Mouse (Mus musculus): ENCODE measurements around the gene Gnai3. TPM values are rescaled to one million over a fixed set of nuclear protein-coding genes. Genes with fewer than 3 reads are reported as not detected.

Gene Gnai3
- 217 and 240 TPM in 2 replicates for polyA plus RNA-seq (2014; fragmentation: Nextera tagmentation; extraction: Ambion mirVana)

GRCm38 (mm10) chr3:108145534-108146445 is at the start of gene Gnai3:
TSS of gene Gnai3 (minus strand) at chr3:108146146.
- ATAC-seq (ENCODE audit: low FRiP score) = peak; percentile 96
- under 1% methylated on average over 63 of the region's 63 CpGs for WGBS

GRCm38 (mm10) chr3:108195287-108195686 is 49.3 kb upstream of the Gnai3 start:
- Histone ChIP-seq H3K9ac (ENCODE audit: low read length) (no peak overlapping the region), H3K9me3 (ENCODE audit: control insufficient read depth, low read length) (no peaks in the 10 kb centered on the region), H3K4me3 (ENCODE audit: low read depth, low read length) (no peak overlapping the region), H3K4me2 (no peak overlapping the region), H3K27ac (ENCODE audit: low read depth, low read length) (no peak overlapping the region), H3K36me3 (ENCODE audit: control insufficient read depth, insufficient read depth, low read length) (no peaks in the 10 kb centered on the region), H3K27me3 (ENCODE audit: control insufficient read depth, insufficient read depth, low read length) (no peaks in the 10 kb centered on the region), H3K4me1 (ENCODE audit: control insufficient read depth, insufficient read depth, low read length) (peaks cover 11% of the 10 kb centered on the region)
- 94% methylated on average over 4 of the region's 4 CpGs for WGBS
- ATAC-seq (ENCODE audit: low FRiP score) (no peak), DNase-seq (ENCODE audit: low spot score, missing footprints) (no peak)

More at GRCm38 (mm10) chr3:108145534-108146445, at the start of gene Gnai3:
- peak within 1 kb of the TSS; percentile 88 for H3K9ac ChIP-seq (ENCODE audit: low read length)
- H3K4me3 ChIP-seq (ENCODE audit: low read depth, low read length) = peak within 1 kb of the TSS; percentile 86
- no peaks in the 10 kb centered on the region for H3K27me3 ChIP-seq (ENCODE audit: control insufficient read depth, insufficient read depth, low read length)
- no peaks in the 10 kb centered on the region for H3K9me3 ChIP-seq (ENCODE audit: control insufficient read depth, low read length)
- peak within 1 kb of the TSS; percentile 72 for H3K4me2 ChIP-seq
- peak within 1 kb of the TSS; percentile 70 for H3K27ac ChIP-seq (ENCODE audit: low read depth, low read length)
- H3K36me3 ChIP-seq (ENCODE audit: control insufficient read depth, insufficient read depth, low read length) = no peaks in the 10 kb centered on the region
- peaks cover 12% of the 10 kb centered on the region for H3K4me1 ChIP-seq (ENCODE audit: control insufficient read depth, insufficient read depth, low read length)
- peak; percentile 99 for DNase-seq (ENCODE audit: low spot score, missing footprints)

GRCm38 (mm10) chr3:108193686-108194085 is 47.7 kb upstream of the Gnai3 start:
- Histone ChIP-seq H3K9ac (ENCODE audit: low read length) (no peak overlapping the region), H3K27ac (ENCODE audit: low read depth, low read length) (no peak overlapping the region), H3K9me3 (ENCODE audit: control insufficient read depth, low read length) (no peaks in the 10 kb centered on the region), H3K27me3 (ENCODE audit: control insufficient read depth, insufficient read depth, low read length) (no peaks in the 10 kb centered on the region), H3K36me3 (ENCODE audit: control insufficient read depth, insufficient read depth, low read length) (no peaks in the 10 kb centered on the region), H3K4me2 (no peak overlapping the region), H3K4me1 (ENCODE audit: control insufficient read depth, insufficient read depth, low read length) (peaks cover 7% of the 10 kb centered on the region; the same call in 1 of the 2 replicates), H3K4me3 (ENCODE audit: low read depth, low read length) (no peak overlapping the region)
- no peak for ATAC-seq (ENCODE audit: low FRiP score)
- DNase-seq (ENCODE audit: low spot score, missing footprints) = no peak
- WGBS = 84% methylated on average over 4 of the region's 4 CpGs

GRCm38 (mm10) chr3:108189897-108190296 is 44.0 kb upstream of the Gnai3 start:
- no peak overlapping the region for H3K4me2 ChIP-seq

GRCm38 (mm10) chr3:108188716-108189490 is 43.0 kb upstream of the Gnai3 start:
- no peaks in the 10 kb centered on the region for H3K36me3 ChIP-seq (ENCODE audit: control insufficient read depth, insufficient read depth, low read length)
- H3K27me3 ChIP-seq (ENCODE audit: control insufficient read depth, insufficient read depth, low read length) = peaks cover 6% of the 10 kb centered on the region; the same call in 1 of the 2 replicates
- no peak overlapping the region for H3K4me2 ChIP-seq
- ATAC-seq (ENCODE audit: low FRiP score) (no peak), DNase-seq (ENCODE audit: low spot score, missing footprints) (no peak)
- no peak overlapping the region for H3K27ac ChIP-seq (ENCODE audit: low read depth, low read length)
- peaks cover 11% of the 10 kb centered on the region for H3K4me1 ChIP-seq (ENCODE audit: control insufficient read depth, insufficient read depth, low read length)
- WGBS = 72% methylated on average over 9 of the region's 9 CpGs
- H3K4me3 ChIP-seq (ENCODE audit: low read depth, low read length) = no peak overlapping the region
- H3K9me3 ChIP-seq (ENCODE audit: control insufficient read depth, low read length) = no peaks in the 10 kb centered on the region
- H3K9ac ChIP-seq (ENCODE audit: low read length) = no peak overlapping the region

More at GRCm38 (mm10) chr3:108189897-108190296, 44.0 kb upstream of the Gnai3 start:
- Histone ChIP-seq H3K27me3 (ENCODE audit: control insufficient read depth, insufficient read depth, low read length) (peaks cover 5% of the 10 kb centered on the region; the same call in 1 of the 2 replicates), H3K4me1 (ENCODE audit: control insufficient read depth, insufficient read depth, low read length) (peaks cover 11% of the 10 kb centered on the region), H3K4me3 (ENCODE audit: low read depth, low read length) (no peak overlapping the region), H3K9ac (ENCODE audit: low read length) (no peak overlapping the region), H3K36me3 (ENCODE audit: control insufficient read depth, insufficient read depth, low read length) (no peaks in the 10 kb centered on the region), H3K27ac (ENCODE audit: low read depth, low read length) (no peak overlapping the region), H3K9me3 (ENCODE audit: control insufficient read depth, low read length) (no peaks in the 10 kb centered on the region)
- ATAC-seq (ENCODE audit: low FRiP score) (no peak), DNase-seq (ENCODE audit: low spot score, missing footprints) (no peak)
- WGBS = 81% methylated on average over 5 of the region's 5 CpGs

- peak overlapping the region; percentile 74; the same call in 1 of the 2 replicates for H3K4me3 ChIP-seq (ENCODE audit: low read depth, low read length)
- peak overlapping the region; percentile 78; the same call in 1 of the 2 replicates for H3K9ac ChIP-seq (ENCODE audit: low read length)
- WGBS = 59% methylated on average over 20 of the region's 20 CpGs
- peak overlapping the region; percentile 93 for H3K4me2 ChIP-seq
- no peak for DNase-seq (ENCODE audit: low spot score, missing footprints)
- H3K4me1 ChIP-seq (ENCODE audit: control insufficient read depth, insufficient read depth, low read length) = peaks cover 11% of the 10 kb centered on the region
- peaks cover 6% of the 10 kb centered on the region; the same call in 1 of the 2 replicates for H3K27me3 ChIP-seq (ENCODE audit: control insufficient read depth, insufficient read depth, low read length)
- no peak; the same call in 1 of the 2 replicates for ATAC-seq (ENCODE audit: low FRiP score)
- no peak overlapping the region for H3K27ac ChIP-seq (ENCODE audit: low read depth, low read length)
- H3K36me3 ChIP-seq (ENCODE audit: control insufficient read depth, insufficient read depth, low read length) = no peaks in the 10 kb centered on the region
- no peaks in the 10 kb centered on the region for H3K9me3 ChIP-seq (ENCODE audit: control insufficient read depth, low read length)
Observed at GRCm38 (mm10) chr3:108187111-108187795, 41.3 kb upstream of the Gnai3 start.

GRCm38 (mm10) chr3:108186098-108187047 is 40.4 kb upstream of the Gnai3 start, which contains the start of gene Amigo1:
TSS of gene Amigo1 (plus strand) at chr3:108186335.
- no peaks in the 10 kb centered on the region for H3K36me3 ChIP-seq (ENCODE audit: control insufficient read depth, insufficient read depth, low read length)
- peak within 1 kb of the TSS; percentile 93 for H3K4me2 ChIP-seq
- H3K27ac ChIP-seq (ENCODE audit: low read depth, low read length) = peak within 1 kb of the TSS; percentile 42; the same call in 1 of the 2 replicates
- DNase-seq (ENCODE audit: low spot score, missing footprints) (peak; percentile 95), ATAC-seq (ENCODE audit: low FRiP score) (peak; percentile 84)
- H3K4me3 ChIP-seq (ENCODE audit: low read depth, low read length) = peak within 1 kb of the TSS; percentile 74
- WGBS = under 1% methylated on average over 89 of the region's 100 CpGs
- peak within 1 kb of the TSS; percentile 78 for H3K9ac ChIP-seq (ENCODE audit: low read length)
- H3K27me3 ChIP-seq (ENCODE audit: control insufficient read depth, insufficient read depth, low read length) = peaks cover 6% of the 10 kb centered on the region; the same call in 1 of the 2 replicates
- no peaks in the 10 kb centered on the region for H3K9me3 ChIP-seq (ENCODE audit: control insufficient read depth, low read length)
- H3K4me1 ChIP-seq (ENCODE audit: control insufficient read depth, insufficient read depth, low read length) = peaks cover 11% of the 10 kb centered on the region
